Mouse (Mus musculus) adrenal gland, postnatal 14 days (tissue): Measurements from ENCODE around the gene Ilf3. TPM values are rescaled to one million over a fixed set of nuclear protein-coding genes. Genes with fewer than 3 reads are reported as not detected.

Source experiments
- DNase-seq: peaks from one replicate; pipeline ENCODE4 v3.0.0; 2021; ENCODE audit warnings: mixed read lengths
- total RNA-seq: library from RNA; stranded (reverse); gene quantifications from 2 replicates; pipeline ENCODE4 v1.2.3, GENCODE M21; 2021

Gene Ilf3
- total RNA-seq, 1 experiment from 2014 or later: 55.3 TPM

DNA sequence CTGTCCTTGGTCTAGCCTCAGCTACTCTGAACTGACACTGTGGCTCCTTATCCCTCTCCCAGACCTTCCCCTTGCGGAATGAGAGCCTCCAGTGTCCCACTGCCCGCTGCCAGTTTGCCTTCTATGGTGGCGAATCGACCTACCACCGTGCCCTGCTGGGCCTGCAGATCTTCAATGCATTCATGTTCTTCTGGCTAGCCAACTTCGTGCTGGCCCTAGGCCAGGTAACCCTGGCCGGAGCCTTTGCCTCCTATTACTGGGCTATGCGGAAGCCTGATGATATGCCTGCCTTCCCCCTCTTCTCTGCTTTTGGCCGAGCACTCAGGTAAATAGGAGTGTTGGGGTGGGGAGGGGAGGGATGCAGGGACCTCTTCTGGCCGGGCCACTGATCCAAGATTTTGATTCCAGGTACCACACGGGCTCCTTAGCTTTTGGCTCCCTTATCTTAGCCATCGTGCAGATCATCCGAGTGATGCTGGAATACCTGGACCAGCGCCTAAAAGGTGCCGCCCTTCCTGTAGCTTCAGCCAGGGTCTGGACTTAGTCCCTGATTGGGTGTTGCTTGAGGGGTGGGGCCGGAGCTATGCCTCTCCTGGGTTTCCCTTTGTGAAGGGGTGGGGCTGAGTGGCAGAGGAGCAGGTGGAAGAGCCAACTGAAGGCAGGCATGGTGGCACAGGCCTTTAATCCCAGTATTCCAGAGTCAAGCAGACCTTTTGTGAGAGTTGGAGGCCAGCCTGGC is 20.9 kb upstream of the Ilf3 start:
- no peak for DNase-seq

DNA sequence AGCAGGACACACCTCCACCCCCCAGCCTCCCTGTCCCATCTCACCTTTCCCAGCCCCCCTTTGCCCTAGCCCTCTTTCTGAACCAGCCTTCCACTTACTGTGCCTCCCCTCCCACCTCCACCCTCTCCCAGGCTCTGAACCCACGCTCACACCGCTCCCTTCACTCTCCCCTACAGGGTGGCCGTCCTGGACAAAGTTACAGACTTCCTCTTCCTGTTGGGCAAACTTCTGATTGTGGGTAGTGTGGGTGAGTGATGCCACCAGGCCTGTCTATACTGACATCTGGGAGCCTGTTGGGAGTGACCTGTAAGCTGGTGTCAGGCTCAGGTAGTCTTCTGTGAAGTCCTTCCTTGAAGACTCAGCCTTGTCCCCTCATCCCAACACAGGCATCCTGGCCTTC is 19.5 kb upstream of the Ilf3 start:
- no peak for DNase-seq

DNA sequence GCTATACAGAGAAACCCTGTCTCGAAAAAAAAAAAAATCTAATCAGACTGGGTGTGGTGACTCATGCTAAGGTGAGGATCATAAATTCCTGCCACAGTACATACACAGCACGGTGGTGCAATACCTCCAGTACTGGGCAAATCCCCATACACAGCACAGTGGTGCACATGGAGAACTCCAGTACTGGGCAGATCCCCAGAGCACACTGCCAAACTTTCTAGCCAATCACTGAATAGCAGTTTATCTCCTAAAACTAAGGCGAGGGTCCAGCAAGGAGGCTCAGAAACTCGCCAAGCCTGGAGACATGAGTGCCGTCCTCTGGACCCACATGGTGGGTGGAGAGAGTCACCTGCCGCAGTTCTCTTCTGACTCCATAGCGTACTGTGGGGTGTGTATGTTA is 16.5 kb upstream of the Ilf3 start:
- no peak for DNase-seq

DNA sequence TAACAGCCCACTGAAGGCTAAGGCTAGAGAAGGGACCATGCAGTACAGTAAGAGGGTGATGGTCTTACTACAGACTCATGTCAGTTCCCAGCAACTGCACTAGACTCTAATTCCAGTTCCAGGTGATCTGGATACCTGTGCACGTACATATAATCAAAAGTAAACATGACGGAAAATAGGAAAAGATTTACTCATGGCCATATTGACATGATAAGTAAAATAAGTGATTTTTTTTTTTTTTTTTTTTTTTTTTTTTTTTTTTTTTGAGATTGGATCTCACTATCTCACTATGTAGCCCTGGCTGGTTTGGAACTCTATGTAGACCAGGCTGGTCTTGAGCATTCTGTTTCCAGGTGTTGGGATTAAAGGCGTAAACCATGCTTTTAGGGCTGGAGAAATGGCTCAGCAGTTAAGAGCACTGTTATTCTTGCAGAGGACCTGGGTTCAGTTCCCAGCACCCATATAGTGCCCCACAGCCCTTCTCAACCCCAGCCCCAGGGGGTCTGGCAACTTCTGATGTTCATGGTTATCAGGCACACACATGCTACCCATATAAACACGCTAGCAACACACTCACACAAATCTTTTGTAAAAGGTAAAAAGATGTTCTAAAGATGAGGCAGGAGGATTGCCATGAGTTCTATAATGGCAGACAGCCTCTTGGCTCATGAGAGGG is 15.8 kb upstream of the Ilf3 start:
- DNase-seq: no peak

DNA sequence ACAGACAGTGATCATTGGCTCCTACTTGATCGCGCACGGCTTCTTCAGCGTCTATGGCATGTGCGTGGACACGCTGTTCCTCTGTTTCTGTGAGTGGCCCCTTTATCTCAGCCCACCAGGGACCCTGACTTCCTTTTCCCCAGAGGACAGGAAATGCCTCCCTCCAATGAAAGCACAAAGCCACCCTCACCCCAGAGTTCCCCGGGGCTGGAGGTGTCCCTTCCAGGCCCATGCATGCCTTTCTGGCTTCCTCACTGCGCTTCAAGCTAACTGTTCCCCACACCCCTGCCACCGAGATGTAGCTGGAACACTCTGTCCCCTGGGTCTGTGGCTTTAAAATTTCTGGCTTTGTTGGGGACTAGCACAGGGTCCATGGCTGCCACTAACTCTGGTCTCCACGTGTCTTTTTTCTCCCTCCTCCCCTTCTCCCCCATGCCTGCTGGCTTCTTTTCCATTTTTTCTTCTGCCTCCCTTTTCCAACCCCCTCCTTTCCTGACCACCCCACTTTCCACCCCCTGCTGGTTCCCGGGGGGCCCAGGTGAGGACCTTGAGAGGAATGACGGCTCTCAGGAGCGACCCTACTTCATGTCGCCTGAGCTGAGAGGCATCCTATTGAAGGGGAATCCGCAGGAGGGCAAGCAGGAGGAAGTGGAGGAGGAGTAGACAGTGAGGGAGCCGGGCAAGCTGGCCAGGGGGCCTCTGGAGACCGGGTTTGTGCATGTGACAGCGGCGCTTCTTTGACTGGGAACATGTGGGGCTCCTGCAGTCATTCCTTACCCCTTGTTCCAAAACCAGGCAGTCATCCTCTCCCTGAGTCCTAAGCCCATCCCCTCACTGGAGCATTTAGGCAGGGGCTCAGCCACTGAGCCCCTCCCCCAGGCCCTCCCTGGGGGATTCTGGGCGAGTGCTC is 15.0 kb upstream of the Ilf3 start:
- peak; percentile 24 for DNase-seq

DNA sequence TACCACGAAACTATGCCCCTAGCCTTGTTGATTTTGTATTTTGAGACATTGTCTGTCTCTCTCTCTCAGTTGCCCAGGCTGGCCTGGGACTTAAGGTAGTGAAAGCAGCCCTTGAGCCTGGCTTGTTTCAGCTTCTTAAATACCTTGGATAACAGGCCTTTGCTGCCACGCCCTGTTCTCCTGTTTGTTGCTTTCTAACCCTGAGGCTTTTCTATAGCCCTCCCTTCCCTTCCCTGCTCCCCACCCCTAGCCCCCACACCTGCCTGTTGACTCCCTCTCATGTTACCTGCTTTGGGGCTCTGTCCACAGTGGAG is 14.3 kb upstream of the Ilf3 start:
- no peak for DNase-seq

DNA sequence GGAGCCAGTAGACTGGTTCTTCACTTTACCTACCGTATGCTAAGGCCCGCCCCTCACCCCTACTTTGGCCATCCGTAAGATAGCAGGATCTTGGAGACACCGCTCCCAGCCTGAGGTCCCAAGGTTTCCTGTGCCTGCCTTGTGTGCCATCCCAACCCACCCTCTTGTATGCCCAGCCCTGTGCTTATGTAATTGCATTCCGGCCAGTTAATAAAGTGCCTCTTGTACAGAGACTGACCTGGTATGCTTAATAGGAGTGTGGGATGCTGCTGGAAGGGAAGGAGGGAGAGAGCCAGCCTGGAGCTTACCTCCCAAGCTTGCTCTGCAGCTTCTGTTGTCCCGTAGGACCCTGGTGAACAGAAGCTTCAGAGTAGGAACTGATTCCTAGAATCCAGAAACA is 12.9 kb upstream of the Ilf3 start:
- DNase-seq: no peak

DNA sequence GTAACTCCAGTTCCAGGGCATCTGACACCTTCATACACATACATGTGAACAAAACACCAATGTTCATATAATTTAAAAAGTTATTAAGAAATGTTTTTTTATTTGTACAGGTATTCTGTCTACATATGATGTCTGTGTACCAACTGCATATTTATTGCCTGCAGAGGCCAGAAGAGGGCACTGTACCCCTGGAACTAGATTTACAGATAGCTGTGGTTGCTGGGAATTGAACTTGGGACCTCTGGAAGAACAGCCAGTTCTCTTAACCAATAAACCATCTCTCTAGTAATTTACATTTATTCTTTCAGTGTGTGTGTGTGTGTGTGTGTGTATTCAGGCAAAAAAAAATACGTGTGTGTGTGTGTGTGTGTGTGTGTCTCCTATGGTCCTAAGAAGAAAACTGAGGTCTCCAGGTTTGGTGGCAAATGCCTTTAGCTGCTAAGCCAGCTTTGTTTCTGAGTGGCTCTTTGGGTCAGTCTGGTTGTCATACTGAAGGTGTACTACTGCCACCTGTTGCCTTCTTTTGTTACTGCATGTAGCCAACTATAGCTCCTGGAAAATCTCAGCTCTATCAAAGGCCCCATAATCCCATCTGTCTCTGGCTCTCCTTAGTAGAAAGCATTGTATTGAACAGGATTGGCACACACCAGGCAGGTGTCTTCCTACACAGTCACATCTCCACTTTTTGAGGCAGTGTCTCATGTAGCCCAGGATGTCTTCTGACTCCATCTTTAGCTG is 10.5 kb upstream of the Ilf3 start:
- DNase-seq: peak; percentile 75

DNA sequence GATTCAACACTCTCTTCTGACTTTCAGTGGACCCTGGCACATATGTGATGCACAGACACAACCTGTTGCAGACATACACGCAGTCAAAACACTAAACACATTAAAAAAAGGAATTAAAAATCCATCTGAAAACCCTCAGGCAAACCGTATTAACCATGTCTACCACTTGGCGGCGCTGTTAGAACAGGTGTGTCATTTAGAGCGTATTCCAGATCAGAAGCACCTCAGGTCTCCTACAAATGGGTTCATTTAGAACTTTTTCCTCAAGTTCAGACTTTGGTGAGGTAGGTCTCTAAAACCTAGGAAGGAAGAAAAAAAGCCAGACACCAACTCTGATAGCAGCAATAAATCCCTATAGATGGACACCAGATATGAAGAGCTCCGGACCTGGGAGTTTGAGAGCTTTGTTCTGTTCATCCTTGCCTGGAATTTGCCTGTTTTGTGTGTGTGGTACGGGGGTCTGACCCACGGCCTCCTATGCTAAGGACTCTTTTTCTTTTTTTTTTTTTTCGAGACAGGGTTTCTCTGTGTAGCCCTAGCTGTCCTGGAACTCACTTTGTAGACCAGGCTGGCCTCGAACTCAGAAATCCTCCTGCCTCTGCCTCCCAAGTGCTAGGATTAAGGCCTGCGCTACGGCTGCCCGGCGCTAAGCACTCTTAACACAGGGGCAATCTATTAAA is 990 bp upstream of the Ilf3 start:
- DNase-seq: peak; percentile 75

DNA sequence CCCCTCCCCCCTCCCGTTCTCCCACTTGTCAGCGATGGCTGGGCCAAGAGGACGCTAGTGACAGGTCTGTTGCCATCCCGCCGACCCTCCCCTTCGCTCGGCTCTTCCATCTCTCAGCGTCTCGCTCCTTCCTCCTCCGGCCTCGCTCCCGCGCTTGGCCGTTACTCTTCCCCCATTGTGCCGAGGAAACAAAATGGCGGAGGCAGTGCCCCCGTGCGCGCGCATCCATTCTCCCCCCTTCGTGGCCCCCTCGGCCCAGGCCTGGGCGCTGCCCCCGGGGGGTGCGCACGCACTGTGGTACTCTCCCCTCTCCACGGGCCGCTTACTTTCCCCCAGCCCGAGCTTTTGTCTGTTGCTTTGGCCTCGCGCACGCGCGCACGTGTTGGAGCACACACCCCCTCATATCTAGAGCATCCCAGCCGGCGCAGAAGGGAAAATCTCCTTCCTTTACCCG is 487 bp downstream of the Ilf3 start:
- peak; percentile 86 for DNase-seq

DNA sequence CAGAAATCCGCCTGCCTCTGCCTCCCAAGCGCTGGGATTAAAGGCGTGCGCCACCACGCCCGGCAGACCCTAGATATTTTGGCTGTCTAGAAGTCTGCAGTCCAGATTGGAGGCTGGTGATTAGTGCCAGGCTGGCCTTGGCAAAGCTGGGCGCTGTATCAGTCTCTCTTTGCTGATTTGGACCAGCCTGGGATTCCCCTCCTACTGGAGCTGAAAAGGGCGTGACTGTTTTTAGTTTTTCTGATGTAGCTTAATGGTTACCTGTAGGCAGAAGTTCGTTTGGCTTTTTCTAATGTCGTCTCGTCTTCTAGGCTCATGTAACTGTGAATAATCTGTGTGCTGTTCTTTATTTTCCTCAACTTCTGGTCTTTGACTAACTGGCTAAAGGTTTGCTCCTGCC is 1.4 kb downstream of the Ilf3 start:
- no peak for DNase-seq

DNA sequence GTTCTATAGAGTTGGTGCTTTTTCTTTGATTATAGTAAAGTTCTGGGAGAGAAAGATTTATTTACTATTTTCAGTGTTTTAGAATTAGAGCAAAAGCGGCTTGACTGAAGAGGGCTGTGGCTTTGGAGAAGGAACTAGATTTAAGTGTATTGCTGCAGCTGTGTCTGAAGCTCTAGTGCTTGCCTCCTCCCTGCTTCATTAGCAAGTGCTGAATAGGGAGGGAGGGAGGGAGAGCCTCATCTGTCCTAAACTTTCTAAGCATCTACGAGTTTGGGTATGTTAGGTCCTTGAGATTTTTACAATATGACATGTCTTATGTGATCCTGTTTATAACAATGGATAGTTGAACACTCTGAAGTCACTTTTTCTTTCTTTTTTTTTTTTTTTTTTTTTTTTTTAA is 3.2 kb downstream of the Ilf3 start:
- no peak for DNase-seq

DNA sequence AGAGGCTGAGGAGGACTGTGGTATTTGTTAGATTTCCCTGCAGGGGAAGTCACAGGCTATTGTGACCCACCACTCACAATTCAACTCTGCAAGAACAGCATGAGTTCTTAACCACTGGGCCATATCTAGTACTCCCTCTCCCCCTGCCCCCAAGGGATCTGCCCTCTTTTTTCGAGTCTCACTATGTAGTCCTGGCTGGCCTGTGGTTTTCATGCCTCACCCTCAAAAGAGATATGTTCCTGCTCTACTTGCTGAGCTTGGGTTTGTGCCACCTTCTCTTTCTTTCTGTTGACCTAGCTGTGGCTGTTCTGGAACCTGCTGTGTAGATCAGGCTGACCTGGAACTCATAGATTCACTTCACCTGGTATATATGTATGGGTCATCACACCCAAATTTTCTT is 4.8 kb downstream of the Ilf3 start:
- DNase-seq: no peak

DNA sequence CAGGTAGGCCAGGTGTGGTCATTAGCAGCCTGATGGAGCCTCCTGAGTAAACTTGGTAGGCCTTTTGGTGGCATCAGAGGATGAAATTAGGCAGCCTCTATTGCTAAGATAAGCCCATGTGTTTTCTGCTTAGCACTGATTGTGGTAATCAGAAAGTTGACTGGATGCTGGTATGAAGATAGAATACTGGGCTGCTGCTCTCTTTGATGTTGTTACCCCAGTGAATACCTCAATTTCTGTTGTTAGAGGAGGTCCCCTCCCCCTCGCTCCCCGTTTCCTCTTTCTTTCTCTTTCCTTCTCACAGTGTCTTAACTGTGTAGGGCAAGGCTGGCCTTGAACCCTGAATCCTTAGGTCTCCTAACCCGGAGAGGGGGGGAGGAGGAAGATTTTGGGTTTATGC is 11.5 kb downstream of the Ilf3 start:
- no peak for DNase-seq

DNA sequence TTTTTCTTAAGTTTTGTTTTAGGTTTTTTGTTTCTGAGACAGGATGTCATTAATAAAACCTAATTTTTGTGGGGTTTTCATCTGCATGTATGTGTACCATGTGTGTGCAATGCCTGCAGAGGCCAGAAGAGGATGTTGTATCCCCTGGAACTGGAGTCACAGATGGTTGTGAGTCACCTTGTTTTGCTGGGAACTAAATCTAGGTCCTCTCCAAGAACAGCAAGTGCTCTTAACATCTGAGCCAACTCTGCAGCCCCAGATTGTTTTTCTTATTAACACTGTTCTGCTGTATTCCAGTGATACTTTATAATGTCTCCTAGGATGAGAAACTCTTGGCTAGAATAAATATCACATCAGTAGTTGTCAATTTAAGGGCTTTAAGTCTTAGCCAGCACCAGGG is 13.2 kb downstream of the Ilf3 start:
- no peak for DNase-seq

DNA sequence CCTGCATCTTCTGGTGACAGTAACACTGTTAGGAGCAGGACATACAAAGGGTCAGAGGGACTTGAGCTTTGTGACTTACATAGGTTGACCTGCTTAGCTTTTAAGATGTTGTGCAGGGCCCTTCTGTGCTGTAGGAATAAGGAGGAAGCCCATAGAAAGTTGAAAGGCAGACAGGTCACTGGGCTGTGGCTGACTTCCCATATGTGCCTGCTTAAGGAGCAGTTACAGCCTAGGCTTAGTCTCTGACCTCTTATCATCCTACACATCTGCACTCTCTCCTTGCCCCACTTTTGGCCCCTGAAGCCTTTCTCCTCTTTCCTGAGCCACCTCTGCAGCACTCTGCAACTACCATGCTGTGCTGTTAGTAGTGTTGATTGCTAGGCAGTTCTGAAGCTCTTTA is 16.3 kb downstream of the Ilf3 start:
- no peak for DNase-seq

DNA sequence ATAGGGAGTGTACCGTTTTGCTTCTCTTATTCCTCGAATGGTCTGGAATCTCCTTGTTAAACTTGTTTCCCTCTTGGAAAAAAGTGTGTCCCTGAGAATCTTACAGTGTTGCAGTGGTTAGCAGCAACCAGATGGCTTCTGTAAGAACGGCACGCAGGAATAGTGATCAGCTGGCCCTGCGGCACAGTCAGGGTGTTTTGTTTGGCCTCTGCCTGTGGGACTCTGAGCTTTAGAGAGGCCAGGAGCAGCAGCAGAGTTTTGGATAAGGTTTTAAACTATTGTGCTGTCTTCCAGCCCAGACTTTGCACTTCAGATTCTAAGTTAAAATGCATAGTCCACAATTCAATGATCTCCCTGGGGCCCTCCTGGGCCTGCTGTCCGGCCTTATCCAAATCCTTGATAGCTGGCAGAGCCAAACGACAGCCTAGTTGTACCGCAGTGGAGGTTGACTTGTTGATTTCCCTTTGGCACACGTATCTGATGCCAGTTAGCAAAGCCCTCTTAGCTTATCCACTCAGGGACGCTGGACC is 25.0 kb downstream of the Ilf3 start:
- no peak for DNase-seq

DNA sequence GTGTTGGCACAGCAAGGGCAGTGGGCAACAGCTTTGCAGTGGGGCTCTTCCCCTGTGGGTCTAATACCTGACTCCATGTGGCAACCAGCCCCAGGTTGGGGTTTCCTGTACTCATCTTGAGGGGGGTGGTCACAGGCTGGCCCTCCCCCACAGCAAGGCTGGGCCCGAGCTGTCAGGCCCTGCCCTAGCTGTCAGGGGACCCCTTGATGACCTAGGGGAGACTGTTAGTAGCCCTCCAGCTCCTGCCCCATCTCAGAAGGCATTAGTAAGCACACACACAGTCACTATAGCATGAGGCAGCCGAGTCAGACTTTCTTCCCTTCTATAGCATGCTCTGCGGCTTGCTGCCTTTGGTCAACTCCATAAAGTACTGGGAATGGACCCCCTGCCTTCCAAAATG is 28.0 kb downstream of the Ilf3 start:
- DNase-seq: no peak

DNA sequence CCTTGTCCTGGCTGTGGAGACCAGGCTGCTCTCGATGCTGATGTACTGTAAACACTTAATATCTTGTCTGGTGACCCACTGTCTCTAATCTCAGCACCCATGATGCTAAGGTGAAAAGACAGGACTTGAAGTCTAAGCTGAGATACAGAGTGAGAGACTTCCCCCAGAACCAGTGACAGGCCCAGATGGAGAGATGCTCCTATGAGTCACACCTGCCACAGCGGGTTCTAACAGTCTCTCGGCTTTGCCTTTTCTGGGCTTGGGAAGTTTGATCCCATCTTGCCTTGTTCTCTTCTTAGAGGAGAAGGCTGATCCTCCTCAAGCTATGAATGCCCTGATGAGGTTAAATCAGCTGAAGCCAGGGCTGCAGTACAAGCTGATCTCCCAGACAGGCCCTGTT is 29.5 kb downstream of the Ilf3 start:
- no peak for DNase-seq

DNA sequence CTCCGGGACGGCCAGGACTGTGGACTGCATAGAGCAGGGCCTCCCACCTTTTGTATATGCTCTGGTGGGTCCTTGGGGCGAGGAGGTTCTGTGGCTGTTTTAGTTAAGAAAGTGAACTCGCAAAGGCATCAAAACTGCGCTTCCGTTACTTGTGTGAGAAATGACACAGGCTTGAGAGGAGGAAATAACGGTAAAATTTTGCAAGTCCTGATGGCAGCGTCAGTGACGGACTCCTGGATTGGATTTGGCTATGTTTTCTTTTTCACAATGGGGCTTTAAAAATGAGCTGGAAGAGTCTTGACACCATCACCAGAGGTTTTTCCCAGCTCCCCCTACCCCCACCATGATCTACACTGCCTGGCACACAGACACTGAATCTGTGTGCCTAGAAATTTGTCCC is 33.4 kb downstream of the Ilf3 start:
- DNase-seq: no peak

DNA sequence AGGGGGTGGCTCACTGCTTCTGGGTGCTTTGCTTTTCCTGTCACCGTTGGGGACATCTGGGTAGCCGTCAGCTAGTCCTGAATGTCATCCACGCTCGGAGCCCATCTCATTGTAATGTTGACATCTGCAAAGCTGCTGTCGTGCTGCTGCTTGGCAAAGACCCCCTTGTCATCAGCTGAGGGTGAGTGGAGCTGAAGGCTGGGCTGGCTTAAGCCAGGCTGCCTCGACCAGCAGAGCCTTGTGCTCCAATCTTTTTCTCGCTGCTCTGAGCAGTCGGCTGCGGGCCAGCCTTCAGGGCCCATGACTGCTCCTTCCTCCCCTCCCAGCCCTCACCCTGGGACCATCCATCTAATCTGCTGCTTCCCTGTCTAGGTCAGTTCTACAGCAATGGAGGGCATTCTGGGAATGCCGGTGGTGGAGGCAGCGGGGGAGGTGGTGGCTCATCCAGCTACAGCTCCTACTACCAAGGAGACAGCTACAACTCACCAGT is 35.1 kb downstream of the Ilf3 start:
- DNase-seq: no peak

DNA sequence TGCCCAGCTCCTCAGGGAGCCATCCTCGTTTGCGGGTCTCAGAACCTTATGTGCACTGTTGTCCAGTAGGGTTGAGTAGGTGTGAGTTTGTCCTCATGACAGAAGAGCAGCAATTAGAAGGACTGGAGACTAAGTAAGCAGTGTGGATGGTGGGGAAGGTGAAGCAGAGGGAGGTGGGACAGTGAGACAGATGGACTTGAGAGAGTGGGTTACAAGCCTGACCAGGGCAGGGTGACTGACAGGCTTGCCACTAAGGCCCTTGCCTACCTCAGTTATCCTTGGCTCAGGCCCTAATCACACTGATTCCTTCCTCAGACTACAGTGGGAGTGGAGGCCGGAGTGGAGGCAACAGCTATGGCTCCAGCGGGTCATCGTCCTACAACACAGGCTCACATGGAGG is 36.1 kb downstream of the Ilf3 start:
- DNase-seq: no peak
